Mouse (Mus musculus): Measurements from ENCODE around the gene Spen. TPM values are rescaled to one million over a fixed set of nuclear protein-coding genes. Genes with fewer than 3 reads are reported as not detected.
"Not testable (repeated sequence)": the region's sequence is repeated elsewhere in the genome, so short reads cannot be mapped to it uniquely, and the experiment has no call there.

Gene Spen
- polyA plus RNA-seq, 1 experiment from 2014 or later: 9.1 TPM

DNA sequence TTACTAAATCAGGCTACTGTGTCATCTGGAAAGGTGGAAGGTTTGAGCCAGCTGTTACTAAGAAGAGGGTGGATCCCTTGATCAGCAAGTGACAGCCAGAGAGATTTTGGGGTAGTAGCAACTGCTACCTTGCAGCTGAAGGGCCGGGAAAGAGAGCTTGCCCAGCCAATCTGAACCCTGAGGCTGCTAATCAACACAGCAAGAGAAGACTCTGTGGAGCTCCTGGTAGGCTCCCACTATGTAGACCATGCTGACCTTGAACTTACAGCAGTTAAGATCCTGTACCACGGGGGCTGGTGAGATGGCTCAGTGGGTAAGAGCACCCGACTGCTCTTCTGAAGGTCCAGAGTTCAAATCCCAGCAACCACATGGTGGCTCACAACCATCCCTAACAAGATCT is 26.3 kb upstream of the Spen start:
- WGBS: 74% methylated on average over 3 of the region's 3 CpGs

DNA sequence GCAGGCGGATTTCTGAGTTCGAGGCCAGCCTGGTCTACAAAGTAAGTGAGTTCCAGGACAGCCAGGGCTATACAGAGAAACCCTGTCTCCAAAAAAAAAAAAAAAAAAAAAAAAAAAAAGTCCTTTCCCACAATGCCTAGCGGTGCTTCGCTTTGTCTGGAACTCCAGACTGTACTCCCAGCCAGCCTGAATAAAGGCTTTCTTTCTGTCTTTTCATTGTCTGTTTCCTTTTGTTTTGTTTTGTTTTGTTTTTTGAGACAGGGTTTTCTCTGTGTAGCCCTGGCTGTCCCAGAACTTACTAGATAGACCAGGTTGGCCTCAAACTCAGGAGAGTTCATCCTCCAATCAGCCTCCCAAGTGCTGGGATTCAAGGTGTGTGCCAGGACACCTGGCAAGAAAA is 25.8 kb upstream of the Spen start:
- WGBS: 89% methylated on average over 4 of the region's 4 CpGs
- DNase-seq (ENCODE audit: low spot score) (no peak), ATAC-seq (replicated peaks; ENCODE audit: low FRiP score) (no peak)
- H3K4me3 ChIP-seq (ENCODE audit: low read depth, low read length): no peak overlapping the region
- H3K36me3 ChIP-seq (ENCODE audit: control insufficient read depth, insufficient read depth, low read length): no peaks in the 10 kb centered on the region
- no peak overlapping the region for H3K4me2 ChIP-seq
- H3K27ac ChIP-seq (ENCODE audit: low read depth, low read length): no peak overlapping the region
- H3K9me3 ChIP-seq (ENCODE audit: control insufficient read depth, low read length): no peaks in the 10 kb centered on the region
- no peak overlapping the region for H3K9ac ChIP-seq (ENCODE audit: low read depth, low read length)
- peaks cover 2% of the 10 kb centered on the region; the same call in 1 of the 2 replicates for H3K4me1 ChIP-seq (replicated peaks; ENCODE audit: control insufficient read depth, insufficient read depth, low read length)
- no peaks in the 10 kb centered on the region for H3K27me3 ChIP-seq (replicated peaks; ENCODE audit: control insufficient read depth, insufficient read depth, low read length)

More for the DNA sequence above, 26.3 kb upstream of the Spen start:
- H3K36me3 ChIP-seq (ENCODE audit: control insufficient read depth, insufficient read depth, low read length): no peaks in the 10 kb centered on the region
- H3K9me3 ChIP-seq (ENCODE audit: control insufficient read depth, low read length): no peaks in the 10 kb centered on the region
- H3K27ac ChIP-seq (ENCODE audit: low read depth, low read length): no peak overlapping the region
- H3K4me2 ChIP-seq: no peak overlapping the region
- H3K27me3 ChIP-seq (replicated peaks; ENCODE audit: control insufficient read depth, insufficient read depth, low read length): no peaks in the 10 kb centered on the region
- no peak overlapping the region for H3K4me3 ChIP-seq (ENCODE audit: low read depth, low read length)
- ATAC-seq (replicated peaks; ENCODE audit: low FRiP score) (no peak), DNase-seq (ENCODE audit: low spot score) (no peak)
- H3K4me1 ChIP-seq (replicated peaks; ENCODE audit: control insufficient read depth, insufficient read depth, low read length): peaks cover 2% of the 10 kb centered on the region; the same call in 1 of the 2 replicates
- no peak overlapping the region for H3K9ac ChIP-seq (ENCODE audit: low read depth, low read length)

GRCm38 (mm10) chr4:141562281-141562680 is 23.9 kb upstream of the Spen start:
- H3K9ac ChIP-seq (ENCODE audit: low read depth, low read length): no peak overlapping the region
- no peak overlapping the region for H3K27ac ChIP-seq (ENCODE audit: low read depth, low read length)
- peaks cover 13% of the 10 kb centered on the region for H3K4me1 ChIP-seq (replicated peaks; ENCODE audit: control insufficient read depth, insufficient read depth, low read length)
- DNase-seq (ENCODE audit: low spot score): no peak
- H3K4me3 ChIP-seq (ENCODE audit: low read depth, low read length): no peak overlapping the region
- no peaks in the 10 kb centered on the region for H3K27me3 ChIP-seq (replicated peaks; ENCODE audit: control insufficient read depth, insufficient read depth, low read length)
- 84% methylated on average over 11 of the region's 11 CpGs for WGBS
- no peak overlapping the region for H3K4me2 ChIP-seq
- no peak for ATAC-seq (replicated peaks; ENCODE audit: low FRiP score)
- H3K9me3 ChIP-seq (ENCODE audit: control insufficient read depth, low read length): no peaks in the 10 kb centered on the region
- H3K36me3 ChIP-seq (ENCODE audit: control insufficient read depth, insufficient read depth, low read length): no peaks in the 10 kb centered on the region

DNA sequence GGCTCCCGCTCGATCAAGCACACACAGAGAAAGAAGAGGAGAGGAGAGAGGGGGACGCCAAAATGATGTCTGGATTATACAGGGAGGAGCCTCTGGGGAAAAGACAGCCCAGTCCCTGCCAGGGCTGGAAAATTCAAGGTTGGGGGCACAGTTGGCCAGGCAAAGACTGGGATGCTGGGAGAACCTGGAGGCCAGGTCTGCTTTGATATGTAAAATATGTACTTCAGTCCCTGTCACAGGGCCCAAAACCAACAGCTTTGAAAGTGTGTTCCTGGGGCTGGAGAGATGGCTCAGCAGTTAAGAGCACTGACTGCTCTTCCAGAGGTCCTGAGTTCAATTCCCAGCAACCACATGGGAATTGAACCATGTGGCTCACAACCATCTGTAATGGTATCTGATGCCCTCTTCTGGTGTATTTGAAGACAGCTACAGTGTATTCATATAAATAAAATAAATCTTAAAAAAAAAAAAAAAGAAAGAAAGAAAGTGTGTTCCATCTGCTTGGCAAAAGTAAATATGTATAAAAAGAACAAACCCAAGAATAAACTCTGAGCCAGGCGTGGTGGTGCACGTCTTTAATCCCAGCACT is 23.0 kb upstream of the Spen start:
- H3K4me2 ChIP-seq; H3K9me3 ChIP-seq (ENCODE audit: control insufficient read depth, low read length); H3K27ac ChIP-seq (ENCODE audit: low read depth, low read length); DNase-seq (ENCODE audit: low spot score); H3K4me3 ChIP-seq (ENCODE audit: low read depth, low read length); H3K9ac ChIP-seq (ENCODE audit: low read depth, low read length); ATAC-seq (replicated peaks; ENCODE audit: low FRiP score); H3K27me3 ChIP-seq (replicated peaks; ENCODE audit: control insufficient read depth, insufficient read depth, low read length); H3K36me3 ChIP-seq (ENCODE audit: control insufficient read depth, insufficient read depth, low read length): not testable (repeated sequence)
- peaks cover 13% of the 10 kb centered on the region for H3K4me1 ChIP-seq (replicated peaks; ENCODE audit: control insufficient read depth, insufficient read depth, low read length)
- WGBS: 82% methylated on average over 5 of the region's 5 CpGs

DNA sequence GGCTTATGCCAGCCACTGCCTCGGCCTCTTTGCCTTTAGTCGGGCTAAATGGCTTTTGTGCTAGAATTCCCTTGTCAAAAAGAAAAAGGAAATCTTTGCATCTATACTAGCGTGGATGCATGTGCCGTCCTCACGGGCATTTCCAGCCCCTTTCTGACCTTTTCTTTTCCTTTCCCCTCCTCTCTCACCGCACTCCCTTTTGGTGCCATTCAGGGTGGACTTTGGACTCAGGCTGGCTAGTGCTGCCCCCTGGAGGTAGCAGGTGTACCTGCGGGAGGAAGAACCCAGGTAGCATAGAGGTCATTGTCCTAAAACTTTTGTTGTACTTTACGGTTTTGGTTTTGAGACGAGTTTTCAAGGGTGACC is 21.5 kb upstream of the Spen start:
- Histone ChIP-seq H3K4me3 (ENCODE audit: low read depth, low read length) (peak overlapping the region; percentile 51), H3K36me3 (ENCODE audit: control insufficient read depth, insufficient read depth, low read length) (no peaks in the 10 kb centered on the region), H3K4me1 (replicated peaks; ENCODE audit: control insufficient read depth, insufficient read depth, low read length) (peaks cover 13% of the 10 kb centered on the region), H3K27me3 (replicated peaks; ENCODE audit: control insufficient read depth, insufficient read depth, low read length) (no peaks in the 10 kb centered on the region), H3K4me2 (peak overlapping the region; percentile 84), H3K9ac (ENCODE audit: low read depth, low read length) (peak overlapping the region; percentile 70), H3K27ac (ENCODE audit: low read depth, low read length) (peak overlapping the region; percentile 83), H3K9me3 (ENCODE audit: control insufficient read depth, low read length) (no peaks in the 10 kb centered on the region)
- WGBS: 1% methylated on average over 9 of the region's 9 CpGs
- DNase-seq (ENCODE audit: low spot score): peak; percentile 72
- ATAC-seq (replicated peaks; ENCODE audit: low FRiP score): peak; percentile 63

GRCm38 (mm10) chr4:141559131-141559897 is 20.9 kb upstream of the Spen start:
- Histone ChIP-seq H3K9ac (ENCODE audit: low read depth, low read length) (peak overlapping the region; percentile 70), H3K4me3 (ENCODE audit: low read depth, low read length) (peak overlapping the region; percentile 51)
- WGBS: under 1% methylated on average over 30 of the region's 30 CpGs

DNA sequence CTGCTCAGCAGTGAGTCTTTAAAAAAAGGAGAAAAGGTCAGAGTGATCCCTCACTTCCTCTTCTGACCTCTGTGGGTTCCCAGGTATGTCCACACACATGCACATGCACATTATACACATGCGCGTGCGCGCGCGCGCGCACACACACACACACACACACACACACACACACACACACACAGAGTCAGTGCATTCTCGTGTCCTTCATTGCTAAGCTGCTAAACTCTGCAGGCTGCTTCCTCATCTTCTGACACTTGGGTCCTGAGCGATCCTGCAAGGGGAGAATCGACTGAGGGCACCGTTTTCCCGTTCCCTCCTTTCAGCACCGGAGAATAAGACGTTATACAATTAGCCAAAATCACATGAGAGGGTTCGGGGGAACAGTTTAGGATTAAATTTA is 20.3 kb upstream of the Spen start:
- no peaks in the 10 kb centered on the region for H3K36me3 ChIP-seq (ENCODE audit: control insufficient read depth, insufficient read depth, low read length)
- peak; percentile 25; the same call in 1 of the 2 replicates for ATAC-seq (replicated peaks; ENCODE audit: low FRiP score)
- WGBS: 7% methylated on average over 16 of the region's 16 CpGs

More at GRCm38 (mm10) chr4:141559131-141559897, 20.9 kb upstream of the Spen start:
- DNase-seq (ENCODE audit: low spot score): peak; percentile 81
- peak overlapping the region; percentile 83 for H3K27ac ChIP-seq (ENCODE audit: low read depth, low read length)
- no peaks in the 10 kb centered on the region for H3K27me3 ChIP-seq (replicated peaks; ENCODE audit: control insufficient read depth, insufficient read depth, low read length)
- no peaks in the 10 kb centered on the region for H3K36me3 ChIP-seq (ENCODE audit: control insufficient read depth, insufficient read depth, low read length)
- H3K9me3 ChIP-seq (ENCODE audit: control insufficient read depth, low read length): no peaks in the 10 kb centered on the region
- H3K4me2 ChIP-seq: peak overlapping the region; percentile 84
- peaks cover 13% of the 10 kb centered on the region for H3K4me1 ChIP-seq (replicated peaks; ENCODE audit: control insufficient read depth, insufficient read depth, low read length)
- peak; percentile 83 for ATAC-seq (replicated peaks; ENCODE audit: low FRiP score)

GRCm38 (mm10) chr4:141556163-141556562 is 17.8 kb upstream of the Spen start:
- not testable (repeated sequence) for H3K9me3 ChIP-seq (ENCODE audit: control insufficient read depth, low read length); H3K27ac ChIP-seq (ENCODE audit: low read depth, low read length); H3K9ac ChIP-seq (ENCODE audit: low read depth, low read length); ATAC-seq (replicated peaks; ENCODE audit: low FRiP score); H3K27me3 ChIP-seq (replicated peaks; ENCODE audit: control insufficient read depth, insufficient read depth, low read length); DNase-seq (ENCODE audit: low spot score); H3K4me2 ChIP-seq; H3K36me3 ChIP-seq (ENCODE audit: control insufficient read depth, insufficient read depth, low read length); H3K4me3 ChIP-seq (ENCODE audit: low read depth, low read length)
- 88% methylated on average over 5 of the region's 6 CpGs for WGBS
- peaks cover 13% of the 10 kb centered on the region for H3K4me1 ChIP-seq (replicated peaks; ENCODE audit: control insufficient read depth, insufficient read depth, low read length)

More for the DNA sequence above, 20.3 kb upstream of the Spen start:
- Histone ChIP-seq H3K4me2 (peak overlapping the region; percentile 84), H3K4me3 (ENCODE audit: low read depth, low read length) (peak overlapping the region; percentile 51), H3K27ac (ENCODE audit: low read depth, low read length) (peak overlapping the region; percentile 83), H3K9me3 (ENCODE audit: control insufficient read depth, low read length) (no peaks in the 10 kb centered on the region), H3K9ac (ENCODE audit: low read depth, low read length) (peak overlapping the region; percentile 70; the same call in 1 of the 2 replicates), H3K27me3 (replicated peaks; ENCODE audit: control insufficient read depth, insufficient read depth, low read length) (no peaks in the 10 kb centered on the region), H3K4me1 (replicated peaks; ENCODE audit: control insufficient read depth, insufficient read depth, low read length) (peaks cover 13% of the 10 kb centered on the region)
- DNase-seq (ENCODE audit: low spot score): peak; percentile 53
